Mouse (Mus musculus) kidney, adult 2 months (tissue): Measurements from ENCODE around the gene Zfp148.

Source experiments
- CTCF ChIP-seq: fragments of 200-500 bp; conservative IDR thresholded peaks from 2 replicates; pipeline ENCODE4 v1.5.1; 2011; ENCODE audit warnings: low read depth, mild to moderate bottlenecking, control low read depth, low read length, moderate library complexity, mixed read lengths; ENCODE audit not compliant: insufficient read depth, insufficient read length
- POLR2A ChIP-seq: fragments of 200-500 bp; IDR thresholded peaks from one replicate; pipeline ENCODE4 v1.6.1; 2011; ENCODE audit warnings: low read depth, low read length, control low read depth

DNA sequence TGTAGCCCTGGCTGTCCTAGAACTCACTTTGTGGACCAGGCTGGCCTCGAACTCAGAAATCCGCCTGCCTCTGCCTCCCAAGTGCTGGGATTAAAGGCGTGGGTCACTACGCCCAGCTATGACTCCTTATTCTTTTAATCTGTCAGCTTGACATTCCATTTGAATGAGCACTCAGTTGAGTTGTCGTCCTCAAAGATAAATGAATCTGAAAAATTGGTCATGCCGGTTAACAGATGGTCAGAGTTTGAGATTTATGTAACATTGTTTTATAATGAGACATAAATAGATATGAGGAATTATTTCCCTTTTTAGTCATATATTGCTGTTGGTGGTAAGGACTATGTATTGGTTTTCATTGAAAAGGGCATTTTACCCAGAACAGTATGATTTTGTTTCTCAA, 60.4 kb downstream of the Zfp148 start:
- TF ChIP-seq CTCF (no peak), POLR2A (no peak)
